Mouse (Mus musculus): ENCODE results near the gene Foxa3.

DNA sequence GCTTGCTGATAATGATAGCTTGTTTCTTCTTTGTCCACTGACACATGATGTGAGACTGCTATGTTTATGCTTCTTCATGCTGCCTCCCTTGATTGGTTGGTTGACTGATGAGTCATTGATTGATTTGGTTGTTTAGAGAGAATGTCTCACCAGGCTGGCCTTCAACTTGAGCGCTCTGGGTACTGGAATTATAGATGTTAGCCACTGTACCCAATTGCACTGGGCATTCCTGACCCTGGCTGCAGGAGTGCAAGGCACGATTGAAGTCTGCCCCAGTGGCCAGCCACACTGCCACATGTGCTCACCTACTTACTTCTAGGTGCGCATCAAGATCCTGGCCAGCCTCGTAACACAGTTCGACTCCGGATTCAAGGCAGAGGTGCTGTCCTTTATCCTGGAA, 21.3 kb upstream of the Foxa3 start:
- TF ChIP-seq TAL1 (IDR thresholded peaks at IDR 0.05; ENCODE audit: low read length) (no peak), GATA1 (IDR thresholded peaks at IDR 0.05; ENCODE audit: low read length) (no peak)

Measured in erythroblast, embryonic 14.5 days (primary cell).